Mouse (Mus musculus): ENCODE results near the gene Rnf183.

GRCm38 (mm10) chr4:62460348-62460747 lies 25.3 kb upstream of the Rnf183 start:
- TF ChIP-seq POLR2A (IDR thresholded peaks at IDR 0.05; ENCODE audit: borderline replicate concordance, control insufficient read depth, low read depth, low read length) = no peak
- no peak for TF ChIP-seq CTCF (IDR thresholded peaks at IDR 0.05; ENCODE audit: control insufficient read depth, insufficient read depth, low read length)

Measured in bone marrow, adult 2 months (tissue).